ENCODE assay signal across 10 mouse cellular contexts in the genomic region with DNA sequence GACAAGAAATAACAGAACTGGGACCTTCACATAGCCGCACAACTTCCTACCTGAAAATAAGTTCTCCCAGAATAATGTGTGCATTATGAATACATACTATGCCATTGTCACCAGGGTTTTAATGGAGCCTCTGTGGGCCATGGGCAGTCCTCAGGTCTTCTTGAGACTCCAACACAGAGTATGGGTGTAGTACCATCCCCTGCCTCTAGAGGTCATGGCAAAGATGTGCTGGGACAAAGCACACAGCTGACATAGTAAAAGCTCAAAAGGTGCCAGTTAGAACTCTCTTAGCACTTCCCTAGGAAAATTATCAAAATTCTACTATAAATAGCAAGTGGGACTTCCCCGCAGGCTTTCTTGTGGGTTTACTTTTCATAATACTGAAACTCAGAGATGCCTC.
DNase-seq lines count a peak whose midpoint lies in the region; ATAC-seq lines count a peak whose summit lies in the region.
"Had no signal": no experiment of that assay in that cellular context is flagged by ENCODE, and none has a peak within 500 bp of the region (broad histone marks: within the 10 kb centered on the region; RNA-seq: fewer than 3 reads in every experiment).

No protein-coding gene starts in this region.

- no peak overlapping the region for H3K27ac ChIP-seq in kidney, embryonic 15.5 days
- H3K27ac ChIP-seq: lung, embryonic 15.5 days; stomach, embryonic 15.5 days had no signal

- no peak for ATAC-seq in kidney, embryonic 15.5 days (replicated peaks; ENCODE audit: low FRiP score)

- no peaks in the 10 kb centered on the region for H3K4me1 ChIP-seq in kidney, embryonic 15.5 days
- H3K4me1 ChIP-seq: lung, embryonic 15.5 days; stomach, embryonic 15.5 days had no signal

- peak; percentile 12 to 60 for DNase-seq in kidney, adult 8-10 months
- peak; percentile 46 for DNase-seq in 416B (ENCODE audit: low read depth)
- DNase-seq in ES-CJ7 (ENCODE audit: low read depth, low spot score), result peak; percentile 73
- DNase-seq in cerebellum, postnatal 14 days, result peak; percentile 63 to 75
- DNase-seq in kidney, postnatal 10 days, result peak; percentile 68
- DNase-seq in thymus, postnatal 25 days, result peak; percentile 6
- no peak for DNase-seq in Muller cell, postnatal 12 days (ENCODE audit: inconsistent ontology term)

- H3K4me2 ChIP-seq in kidney, embryonic 15.5 days, result no peak overlapping the region
- H3K4me2 ChIP-seq: lung, embryonic 15.5 days; stomach, embryonic 15.5 days had no signal

- H3K9me3 ChIP-seq in kidney, embryonic 15.5 days (replicated peaks), result no peaks in the 10 kb centered on the region
- H3K9me3 ChIP-seq: lung, embryonic 15.5 days; stomach, embryonic 15.5 days had no signal

- no peaks in the 10 kb centered on the region for H3K36me3 ChIP-seq in kidney, embryonic 15.5 days
- H3K36me3 ChIP-seq: lung, embryonic 15.5 days; stomach, embryonic 15.5 days had no signal

- no peak overlapping the region for H3K9ac ChIP-seq in kidney, embryonic 15.5 days
- H3K9ac ChIP-seq: lung, embryonic 15.5 days; stomach, embryonic 15.5 days had no signal

- H3K27me3 ChIP-seq in kidney, embryonic 15.5 days, result no peaks in the 10 kb centered on the region
- H3K27me3 ChIP-seq: lung, embryonic 15.5 days; stomach, embryonic 15.5 days had no signal

- no peak overlapping the region for H3K4me3 ChIP-seq in kidney, embryonic 15.5 days (replicated peaks)
- H3K4me3 ChIP-seq: lung, embryonic 15.5 days; stomach, embryonic 15.5 days had no signal

- 73% methylated on average over 2 of the region's 2 CpGs for WGBS in kidney, embryonic 15.5 days
